Mouse (Mus musculus) large intestine, adult 2 months (tissue): ENCODE results near the gene Sptssb. TPM values are rescaled to one million over a fixed set of nuclear protein-coding genes. Genes with fewer than 3 reads are reported as not detected.

Experiments
- DNase-seq: peaks from one replicate; pipeline ENCODE4 v3.0.0-alpha.2; 2012; ENCODE audit warnings: low read depth, low spot score
- WGBS: fragments of 180-500 bp; shearing (Covaris S2); methylation state at CpG from one replicate; pipeline ENCODE4 v1.1.7; 2018; 5-methylcytosine and 5-hydroxymethylcytosine counted together
- polyA plus RNA-seq: library from polyadenylated mRNA; depleted of rRNA; stranded (reverse); fragments of >200 nt; gene quantifications from 2 replicates; pipeline ENCODE4 v1.2.3, GENCODE M21; 2012; rRNA removed

The Sptssb gene
- polyA plus RNA-seq, 1 experiment = 2.3 TPM

GRCm38 (mm10) chr3:69773356-69773755, 86.4 kb downstream of the Sptssb start:
- 72% methylated on average over 4 of the region's 4 CpGs for WGBS
- no peak for DNase-seq

Other genes with a start within 250 kb of the Sptssb start
- 30.1 and 35.6 TPM in 2 replicates for gene Nmd3, start 138.0 kb downstream of the Sptssb start, polyA plus RNA-seq
- not detected in 2 replicates for gene Otol1, start 147.7 kb upstream of the Sptssb start, polyA plus RNA-seq